ENCODE assay signal across 18 mouse cellular contexts in genomic region chr2:160587015-160587835, GRCm38 (mm10). TPM values are rescaled to one million over a fixed set of nuclear protein-coding genes. Genes with fewer than 3 reads are reported as not detected.
DNase-seq lines count a peak whose midpoint lies in the region; ATAC-seq and TF ChIP-seq lines count a peak whose summit lies in the region.
"Had no signal": no experiment of that assay in that cellular context is flagged by ENCODE, and none has a peak within 500 bp of the region (broad histone marks: within the 10 kb centered on the region; RNA-seq: fewer than 3 reads in every experiment).

No protein-coding gene starts in this region.

- H3K36me3 ChIP-seq in heart, adult 2 months (ENCODE audit: control insufficient read depth, insufficient read depth, low read length), result no peaks in the 10 kb centered on the region
- H3K36me3 ChIP-seq in liver, postnatal 0 days (replicated peaks; ENCODE audit: insufficient read depth, low read length), result no peaks in the 10 kb centered on the region
- H3K36me3 ChIP-seq in G1E (replicated peaks), result no peaks in the 10 kb centered on the region
- no peaks in the 10 kb centered on the region for H3K36me3 ChIP-seq in limb, embryonic 10.5 days
- H3K36me3 ChIP-seq: heart, embryonic 13.5 days; hindbrain, embryonic 10.5 days; lung, embryonic 15.5 days had no signal

- no peak overlapping the region for H3K4me2 ChIP-seq in liver, postnatal 0 days (ENCODE audit: low read depth, low read length)
- H3K4me2 ChIP-seq: heart, embryonic 13.5 days; lung, embryonic 15.5 days had no signal

- no peak for ATAC-seq in liver, postnatal 0 days
- ATAC-seq in G1E (ENCODE audit: extremely low read depth, insufficient number of reproducible peaks, low FRiP score, poor library complexity, severe bottlenecking), result no peak
- ATAC-seq: forebrain, postnatal 0 days had no signal

- TF ChIP-seq POLR2A in heart, adult 2 months (IDR thresholded peaks at IDR 0.05; ENCODE audit: insufficient read depth, low read depth, low read length), result no peak

- no peaks in the 10 kb centered on the region for H3K9me3 ChIP-seq in liver, postnatal 0 days (ENCODE audit: low read length)
- no peaks in the 10 kb centered on the region for H3K9me3 ChIP-seq in G1E (replicated peaks)
- H3K9me3 ChIP-seq in limb, embryonic 10.5 days (replicated peaks), result no peaks in the 10 kb centered on the region
- H3K9me3 ChIP-seq: heart, embryonic 13.5 days; hindbrain, embryonic 10.5 days; lung, embryonic 15.5 days had no signal

- no peak overlapping the region for H3K4me3 ChIP-seq in heart, adult 2 months
- no peak overlapping the region for H3K4me3 ChIP-seq in liver, postnatal 0 days (ENCODE audit: low read depth, low read length)
- no peak overlapping the region for H3K4me3 ChIP-seq in G1E (ENCODE audit: low read depth, low read length)
- H3K4me3 ChIP-seq in limb, embryonic 10.5 days, result no peak overlapping the region
- H3K4me3 ChIP-seq: heart, embryonic 13.5 days; hindbrain, embryonic 10.5 days; lung, embryonic 15.5 days had no signal

- H3K79me2 ChIP-seq in heart, adult 2 months (replicated peaks; ENCODE audit: control insufficient read depth, insufficient read depth, low read length), result no peaks in the 10 kb centered on the region

- no peak overlapping the region for H3K9ac ChIP-seq in heart, adult 2 months (ENCODE audit: low read depth, low read length)
- H3K9ac ChIP-seq in liver, postnatal 0 days (replicated peaks), result no peak overlapping the region
- H3K9ac ChIP-seq: forebrain, postnatal 0 days; heart, embryonic 13.5 days; lung, embryonic 15.5 days had no signal

- TF ChIP-seq EP300 in heart, adult 2 months (IDR thresholded peaks at IDR 0.05; ENCODE audit: insufficient read depth, low read depth, low read length), result no peak
- no peak for TF ChIP-seq EP300 in liver, postnatal 0 days (IDR thresholded peaks at IDR 0.05; ENCODE audit: low read depth)

- no peak overlapping the region for H3K27ac ChIP-seq in heart, adult 2 months
- H3K27ac ChIP-seq in liver, postnatal 0 days (ENCODE audit: low read depth), result no peak overlapping the region
- H3K27ac ChIP-seq in limb, embryonic 10.5 days, result no peak overlapping the region
- H3K27ac ChIP-seq: heart, embryonic 13.5 days; hindbrain, embryonic 10.5 days; lung, embryonic 15.5 days had no signal

- WGBS in heart, adult 2 months, result 84% methylated on average over 9 of the region's 9 CpGs
- WGBS in liver, postnatal 0 days (ENCODE audit: insufficient replicate concordance), result 65% methylated on average over 9 of the region's 9 CpGs
- 55% methylated on average over 9 of the region's 9 CpGs for WGBS in limb, embryonic 10.5 days

- peak; percentile 21; the same call in 1 of the 2 replicates for TF ChIP-seq CTCF in heart, adult 2 months (IDR thresholded peaks at IDR 0.05)
- peak; percentile 48 for TF ChIP-seq CTCF in liver, postnatal 0 days (IDR thresholded peaks at IDR 0.05; ENCODE audit: low read depth)
- peak; percentile 22; the same call in 1 of the 2 replicates for TF ChIP-seq CTCF in G1E (IDR thresholded peaks at IDR 0.05; ENCODE audit: low read depth, low read length)

- no peaks in the 10 kb centered on the region; the same call in 1 of the 2 replicates for H3K27me3 ChIP-seq in heart, adult 2 months (ENCODE audit: control insufficient read depth, insufficient read depth, low read length)
- 0 out of 2 replicates have a peak, but pooled peaks cover 5% of the 10 kb centered on the region for H3K27me3 ChIP-seq in liver, postnatal 0 days (ENCODE audit: insufficient read depth, low read length)
- H3K27me3 ChIP-seq in G1E (ENCODE audit: insufficient read depth, low read length), result no peaks in the 10 kb centered on the region
- H3K27me3 ChIP-seq in limb, embryonic 10.5 days (ENCODE audit: low read depth, poor library complexity, severe bottlenecking), result peaks cover 56% of the 10 kb centered on the region

- intact Hi-C loops in heart, adult 2 months (cut with DNase I), result no loop called here
- intact Hi-C loops in heart, postnatal 36 days (cut with DNase I), result no loop called here

- no peaks in the 10 kb centered on the region for H3K4me1 ChIP-seq in heart, adult 2 months (ENCODE audit: control insufficient read depth, insufficient read depth, low read length)
- no peaks in the 10 kb centered on the region for H3K4me1 ChIP-seq in liver, postnatal 0 days (ENCODE audit: insufficient read depth)
- no peaks in the 10 kb centered on the region for H3K4me1 ChIP-seq in G1E (ENCODE audit: insufficient read depth, low read depth, low read length)
- peaks cover 28% of the 10 kb centered on the region for H3K4me1 ChIP-seq in limb, embryonic 10.5 days

- no peak for DNase-seq in heart, adult 2 months
- DNase-seq in heart, postnatal 36 days, result no peak
- no peak for DNase-seq in liver, postnatal 0 days
- DNase-seq in liver, result no peak
- no peak for DNase-seq in G1E (ENCODE audit: low spot score)
- peak; percentile 32 for DNase-seq in limb, embryonic 10.5 days (ENCODE audit: low spot score)
- DNase-seq in retina, embryonic 14.5 days (ENCODE audit: low spot score), result no peak
- no peak for DNase-seq in frontal cortex, postnatal 10 days (ENCODE audit: low spot score in 2 of 2)
- DNase-seq: adrenal gland, adult 2 months; cerebellum, adult 9-11 months; forebrain, postnatal 0 days; gastrocnemius, postnatal 10 days; kidney, adult 2 months; left cerebral cortex, postnatal 4 days; right cerebral cortex, postnatal 14 days had no signal

RNA-seq across cellular contexts. Expression of gene Top1, which starts 58.5 kb away (rescaled TPM):
- 10 to 100 TPM; 44.1 to 46.8 TPM for total RNA-seq in heart, adult 2 months (2021)
- 5.6 and 6.9 TPM in 2 replicates for polyA plus RNA-seq in heart, adult 2 months (2012; rRNA removed)
- 10 to 100 TPM; 46.9 to 50.5 TPM for total RNA-seq in heart, postnatal 36 days (2021)
- polyA plus RNA-seq in liver, postnatal 0 days (2015; fragmentation: Nextera tagmentation; extraction: Ambion mirVana), result 30.1 and 30.5 TPM in 2 replicates
- 184 and 198 TPM in 2 replicates for total RNA-seq in G1E (2014; fragmentation: Nextera tagmentation)
- total RNA-seq in G1E (2017), result 114 and 136 TPM in 2 replicates
- 95.8 and 113 TPM in 2 replicates for polyA plus RNA-seq in G1E (2012)
- polyA plus RNA-seq in limb, embryonic 10.5 days (2016; fragmentation: Nextera tagmentation; extraction: Ambion mirVana), result 96.6 and 107 TPM in 2 replicates
